Mouse (Mus musculus) lung, postnatal 0 days (tissue): ENCODE measurements around the gene Cers6.

Experiments used
- CTCF ChIP-seq: IDR thresholded peaks from 2 replicates; pipeline ENCODE4 v1.5.1; 2016; ENCODE audit warnings: antibody characterized with exemption, mild to moderate bottlenecking
- EP300 ChIP-seq: IDR thresholded peaks from 2 replicates; pipeline ENCODE4 v1.6.1; 2016; ENCODE audit warnings: antibody characterized with exemption, mild to moderate bottlenecking, control low read depth

GRCm38 (mm10) chr2:68901708-68902107 is 40.5 kb downstream of the Cers6 start:
- no peak for TF ChIP-seq CTCF
- TF ChIP-seq EP300, result no peak
